Mouse (Mus musculus) hindbrain, embryonic 10.5 days (tissue): ENCODE results near the gene Siah1a. TPM values are rescaled to one million over a fixed set of nuclear protein-coding genes. Genes with fewer than 3 reads are reported as not detected.

Source experiments
- DNase-seq: peaks from one replicate; pipeline ENCODE4 v3.0.0-alpha.2; 2017; ENCODE audit warnings: low spot score
- H3K27ac ChIP-seq: fragments of 300-500 bp; sonication (generic); 2 replicates; pipeline ENCODE4 v1.5.1; 2016; ENCODE audit warnings: mild to moderate bottlenecking, moderate library complexity
- H3K27me3 ChIP-seq: fragments of 300-500 bp; sonication (generic); 2 replicates; pipeline ENCODE4 v1.6.1; 2016; ENCODE audit warnings: mild to moderate bottlenecking; ENCODE audit not compliant: poor library complexity, insufficient read depth, severe bottlenecking
- H3K36me3 ChIP-seq: fragments of 300-500 bp; sonication (generic); 2 replicates; pipeline ENCODE4 v1.6.1; 2016; ENCODE audit warnings: mild to moderate bottlenecking, moderate library complexity
- H3K4me1 ChIP-seq: fragments of 300-500 bp; sonication (generic); replicated peaks from 2 replicates; pipeline ENCODE4 v1.6.1; 2016; ENCODE audit warnings: mild to moderate bottlenecking
- H3K4me3 ChIP-seq: fragments of 300-500 bp; sonication (generic); 2 replicates; pipeline ENCODE4 v1.5.1; 2016; ENCODE audit warnings: mild to moderate bottlenecking, moderate library complexity
- H3K9me3 ChIP-seq: fragments of 300-500 bp; sonication (generic); 2 replicates; pipeline ENCODE4 v1.6.1; 2016; ENCODE audit warnings: mild to moderate bottlenecking, moderate library complexity
- WGBS: fragments of 180-500 bp; shearing (Covaris S2); methylation state at CpG from one replicate; pipeline ENCODE4 v1.1.7; 2016; 5-methylcytosine and 5-hydroxymethylcytosine counted together
- polyA plus RNA-seq: library from polyadenylated mRNA; unstranded; fragments of >200 nt; fragmentation: Nextera tagmentation; extraction: Ambion mirVana; gene quantifications from 2 replicates; pipeline ENCODE4 v1.2.1, GENCODE M21; 2016

Gene Siah1a
- polyA plus RNA-seq, 1 experiment from 2014 or later, result 57.1 TPM

DNA sequence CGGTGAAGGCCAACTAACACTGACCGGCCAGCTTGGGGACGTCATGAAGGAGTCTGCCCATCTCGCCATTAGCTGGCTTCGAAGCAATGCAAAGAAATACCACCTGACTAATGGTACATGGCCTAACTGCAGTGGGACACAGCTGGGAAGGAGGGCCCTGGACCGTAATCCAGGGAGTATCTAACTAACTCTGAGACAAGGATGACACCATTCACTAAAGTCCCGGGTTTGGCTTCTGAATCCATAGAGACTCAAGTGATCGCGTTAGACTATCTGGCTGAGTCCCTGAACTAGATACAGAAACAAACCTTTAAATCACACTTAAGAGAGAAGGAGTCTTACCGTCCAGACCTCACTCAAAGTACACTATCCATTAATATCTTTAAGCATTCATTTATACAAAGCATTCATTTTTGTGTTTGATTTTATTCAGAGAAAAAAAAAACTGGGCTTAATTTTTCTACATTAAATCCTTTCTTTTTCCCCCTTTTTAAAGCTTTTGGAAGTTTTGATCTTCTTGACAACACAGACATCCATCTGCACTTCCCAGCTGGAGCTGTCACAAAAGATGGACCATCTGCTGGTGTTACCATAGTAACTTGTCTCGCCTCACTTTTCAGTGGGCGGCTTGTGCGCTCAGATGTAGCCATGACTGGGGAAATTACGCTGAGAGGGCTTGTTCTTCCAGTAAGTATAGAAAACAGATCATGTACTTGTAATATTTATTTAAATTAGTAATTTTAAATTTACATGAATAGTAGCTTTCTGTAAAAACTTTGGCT lies 32.1 kb downstream of the Siah1a start:
- H3K4me1 ChIP-seq, result peaks cover 19% of the 10 kb centered on the region
- H3K27me3 ChIP-seq, result no peaks in the 10 kb centered on the region
- H3K36me3 ChIP-seq, result peaks cover 55% of the 10 kb centered on the region
- peak; percentile 59 for DNase-seq
- H3K9me3 ChIP-seq, result no peaks in the 10 kb centered on the region
- peak overlapping the region; percentile 73 for H3K27ac ChIP-seq
- H3K4me3 ChIP-seq, result no peak overlapping the region
- 62% methylated on average over 14 of the region's 14 CpGs for WGBS

DNA sequence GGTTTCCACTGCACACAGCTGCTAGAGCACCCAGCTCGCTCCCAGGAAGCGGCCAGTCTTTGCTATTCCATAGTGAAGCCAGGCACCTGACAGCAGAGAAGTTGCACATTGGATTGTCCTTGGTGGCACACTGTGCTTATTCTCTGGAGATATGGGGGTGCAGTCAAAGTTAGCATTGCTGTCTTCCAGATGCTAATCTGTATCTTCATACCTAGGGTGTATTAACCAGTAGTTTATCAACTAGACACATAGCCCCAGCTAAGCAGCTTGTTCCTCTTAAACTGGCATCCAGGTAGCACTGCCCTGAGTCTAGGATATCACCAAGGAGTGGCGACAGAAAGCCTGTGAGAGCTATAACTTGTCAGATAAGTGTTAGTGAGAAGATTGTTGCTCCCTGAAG lies 33.1 kb downstream of the Siah1a start:
- no peaks in the 10 kb centered on the region for H3K27me3 ChIP-seq
- peak overlapping the region; percentile 73; the same call in 1 of the 2 replicates for H3K27ac ChIP-seq
- no peak for DNase-seq
- peaks cover 19% of the 10 kb centered on the region for H3K4me1 ChIP-seq
- 97% methylated on average over 3 of the region's 3 CpGs for WGBS
- H3K9me3 ChIP-seq, result no peaks in the 10 kb centered on the region
- no peak overlapping the region for H3K4me3 ChIP-seq
- peaks cover 48% of the 10 kb centered on the region for H3K36me3 ChIP-seq

DNA sequence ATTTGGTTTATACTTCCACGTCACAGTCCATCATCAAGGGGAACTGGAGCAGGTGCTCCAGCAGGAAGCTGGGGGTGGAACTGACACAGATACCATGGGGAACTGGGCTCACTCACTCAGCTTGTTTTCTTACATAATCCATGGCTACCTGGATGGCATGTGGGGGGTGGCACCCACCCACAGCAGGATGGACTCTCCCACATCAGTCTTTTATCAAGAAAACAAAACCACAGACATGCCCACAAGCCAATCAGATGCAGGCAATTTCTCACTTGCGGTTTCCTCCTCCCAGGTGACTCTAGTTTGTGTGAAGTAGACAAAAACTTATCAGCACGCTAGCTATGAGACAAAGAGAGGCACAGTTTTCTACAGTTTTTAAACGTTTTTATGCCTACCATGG lies 37.9 kb downstream of the Siah1a start:
- no peaks in the 10 kb centered on the region for H3K9me3 ChIP-seq
- 73% methylated on average over 4 of the region's 4 CpGs for WGBS
- H3K27ac ChIP-seq, result no peak overlapping the region

DNA sequence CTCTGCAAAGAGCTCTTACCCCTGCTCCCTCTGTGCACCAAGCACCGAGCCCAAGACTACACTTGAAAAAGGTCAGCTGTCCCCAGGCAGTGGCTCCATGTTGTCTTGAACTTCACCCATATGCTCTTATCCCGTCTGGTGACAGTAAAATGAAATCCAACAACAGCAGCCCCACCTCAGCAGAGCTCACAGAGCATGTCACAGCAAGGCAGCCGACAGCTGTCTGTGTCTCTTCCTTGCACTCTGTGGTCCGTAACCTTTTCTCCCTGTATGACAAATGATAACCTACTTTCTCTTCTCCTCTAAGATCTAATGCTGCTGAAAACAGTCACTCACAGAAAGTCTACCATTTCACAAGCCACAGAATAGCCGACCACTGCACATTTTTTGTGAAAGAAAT lies 39.0 kb downstream of the Siah1a start:
- DNase-seq, result no peak
- WGBS, result 85% methylated on average over 5 of the region's 5 CpGs
- H3K36me3 ChIP-seq, result peaks cover 24% of the 10 kb centered on the region

More for the DNA sequence above, 37.9 kb downstream of the Siah1a start:
- no peak for DNase-seq
- Histone ChIP-seq H3K4me3 (no peak overlapping the region), H3K27me3 (no peaks in the 10 kb centered on the region), H3K36me3 (peaks cover 24% of the 10 kb centered on the region), H3K4me1 (0 out of 2 replicates have a peak, but pooled peaks cover 3% of the 10 kb centered on the region)

DNA sequence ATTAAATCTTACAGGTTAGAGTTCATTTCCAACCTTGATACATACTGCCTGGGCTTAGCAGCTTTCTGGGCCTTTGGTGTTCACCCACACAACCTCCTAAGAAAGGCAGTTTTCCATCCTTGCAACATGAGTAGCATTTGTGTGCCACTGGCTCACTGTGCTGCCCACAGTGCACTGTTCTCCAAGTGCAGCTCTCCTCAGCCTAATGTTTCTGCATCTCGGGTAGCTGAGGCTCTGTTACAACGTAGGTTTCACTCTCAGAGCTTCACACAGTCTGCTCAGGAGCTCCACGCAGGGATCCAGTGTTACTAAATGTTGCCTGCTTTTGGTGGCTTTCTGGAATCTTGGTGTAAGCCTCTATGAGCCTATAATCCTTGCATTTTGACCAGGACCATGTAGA lies 40.4 kb downstream of the Siah1a start:
- 81% methylated on average over 3 of the region's 3 CpGs for WGBS
- no peak for DNase-seq
- no peaks in the 10 kb centered on the region for H3K27me3 ChIP-seq
- H3K9me3 ChIP-seq, result no peaks in the 10 kb centered on the region
- H3K36me3 ChIP-seq, result peaks cover 19% of the 10 kb centered on the region
- H3K4me3 ChIP-seq, result no peak overlapping the region
- H3K4me1 ChIP-seq, result no peaks in the 10 kb centered on the region
- H3K27ac ChIP-seq, result no peak overlapping the region

More for the DNA sequence above, 39.0 kb downstream of the Siah1a start:
- H3K9me3 ChIP-seq, result no peaks in the 10 kb centered on the region
- H3K27ac ChIP-seq, result no peak overlapping the region
- H3K4me3 ChIP-seq, result no peak overlapping the region
- no peaks in the 10 kb centered on the region for H3K4me1 ChIP-seq
- H3K27me3 ChIP-seq, result no peaks in the 10 kb centered on the region

DNA sequence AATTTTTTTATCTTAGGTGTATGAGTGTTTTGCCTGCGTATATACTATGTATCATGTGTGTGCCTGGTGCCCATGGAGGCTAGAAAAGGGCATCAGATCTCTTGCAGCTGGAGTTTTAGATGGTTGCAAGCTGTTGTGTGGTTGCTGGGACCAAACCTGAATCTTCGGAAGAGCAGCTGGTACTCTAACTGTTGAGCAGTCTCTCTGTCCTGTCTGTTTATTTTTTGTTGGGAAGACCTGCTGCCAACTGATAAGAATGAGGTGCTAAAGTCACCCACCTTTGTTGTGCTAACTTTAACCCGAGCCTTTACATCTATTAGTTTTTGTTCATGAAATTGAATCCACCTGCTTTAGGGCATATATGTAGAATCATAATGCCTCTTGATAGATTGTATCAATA lies 43.3 kb downstream of the Siah1a start:
- no peaks in the 10 kb centered on the region for H3K9me3 ChIP-seq
- 85% methylated on average over 3 of the region's 3 CpGs for WGBS
- H3K4me3 ChIP-seq, result no peak overlapping the region
- H3K27ac ChIP-seq, result no peak overlapping the region
- no peaks in the 10 kb centered on the region for H3K4me1 ChIP-seq
- no peaks in the 10 kb centered on the region for H3K27me3 ChIP-seq
- 0 out of 2 replicates have a peak, but pooled peaks cover 6% of the 10 kb centered on the region for H3K36me3 ChIP-seq
- no peak for DNase-seq

DNA sequence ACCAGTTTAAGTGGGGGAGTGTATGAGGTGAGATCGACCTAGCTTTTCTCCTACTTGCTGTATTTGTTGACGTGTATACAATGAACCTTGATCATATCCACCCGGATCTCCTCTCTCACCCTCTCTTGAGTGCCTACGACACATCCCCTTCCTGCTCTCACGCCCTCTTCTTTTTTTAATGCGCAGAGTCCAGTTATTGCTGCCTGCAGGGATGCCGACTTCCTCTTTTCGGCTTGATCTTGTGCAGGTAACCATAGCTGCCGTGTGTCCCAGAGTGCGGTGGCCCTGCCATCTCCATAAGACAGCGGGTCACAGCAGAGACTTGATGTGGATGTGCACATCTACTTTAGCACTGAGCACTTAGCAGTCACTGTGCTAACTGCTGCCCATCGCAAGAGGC lies 46.3 kb downstream of the Siah1a start:
- Histone ChIP-seq H3K4me3 (no peak overlapping the region), H3K9me3 (no peaks in the 10 kb centered on the region), H3K27me3 (no peaks in the 10 kb centered on the region), H3K36me3 (0 out of 2 replicates have a peak, but pooled peaks cover 4% of the 10 kb centered on the region), H3K4me1 (no peaks in the 10 kb centered on the region), H3K27ac (no peak overlapping the region)
- DNase-seq, result no peak
- WGBS, result 91% methylated on average over 12 of the region's 12 CpGs

DNA sequence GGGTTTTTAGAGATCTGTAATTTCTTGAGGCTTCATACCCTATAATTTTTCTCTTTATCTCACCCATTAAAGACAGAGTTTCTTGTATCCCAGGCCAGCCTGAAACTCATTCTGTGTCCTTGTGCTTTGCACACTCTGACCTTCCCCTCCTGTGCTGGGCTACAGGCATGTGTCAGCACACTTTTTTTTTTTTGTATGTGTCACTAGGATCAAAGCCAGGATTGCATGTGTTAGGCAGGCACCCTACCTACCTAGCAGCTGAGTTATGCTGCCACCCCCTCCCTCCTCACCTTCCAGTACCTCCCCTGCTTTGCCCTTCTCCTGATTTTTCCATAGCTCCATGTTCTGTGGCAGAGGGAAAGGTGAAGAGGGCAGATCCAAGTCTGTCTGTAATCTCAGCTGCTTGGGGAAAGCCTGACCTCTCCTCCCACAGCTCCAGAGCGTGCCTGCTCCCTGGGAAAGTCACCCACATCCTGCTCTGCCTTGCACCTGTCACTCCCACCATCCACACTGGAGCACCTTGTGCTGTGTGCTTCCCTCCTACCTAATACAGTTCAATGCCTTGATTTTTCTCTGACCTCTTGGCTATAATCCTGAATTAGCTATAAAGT lies 46.8 kb downstream of the Siah1a start:
- Histone ChIP-seq H3K9me3 (no peaks in the 10 kb centered on the region), H3K27me3 (no peaks in the 10 kb centered on the region), H3K4me3 (no peak overlapping the region), H3K27ac (no peak overlapping the region), H3K36me3 (0 out of 2 replicates have a peak, but pooled peaks cover 4% of the 10 kb centered on the region), H3K4me1 (no peaks in the 10 kb centered on the region)
- DNase-seq, result no peak
- 76% methylated on average over 1 of the region's 1 CpGs for WGBS

DNA sequence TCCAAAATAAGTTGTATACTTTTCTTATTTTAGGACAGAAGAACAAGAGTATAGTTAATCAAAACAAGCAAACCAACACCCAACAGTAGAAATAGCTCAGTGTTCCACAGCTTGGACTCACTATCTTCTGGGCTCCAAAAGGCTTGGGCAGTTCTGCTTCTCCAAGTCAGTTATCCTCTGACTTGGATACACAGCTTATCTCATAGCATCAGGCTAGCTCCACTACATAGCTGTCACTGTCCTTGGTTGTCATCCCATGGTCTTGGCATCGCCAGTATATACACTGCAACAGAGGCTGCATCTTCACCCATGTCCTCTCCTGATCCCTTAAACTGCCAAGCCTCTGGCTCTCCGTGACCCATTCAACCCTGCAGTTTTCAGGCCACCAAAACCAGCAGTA lies 50.0 kb downstream of the Siah1a start:
- no peak for DNase-seq
- Histone ChIP-seq H3K27me3 (no peaks in the 10 kb centered on the region), H3K27ac (no peak overlapping the region), H3K4me3 (no peak overlapping the region), H3K4me1 (no peaks in the 10 kb centered on the region), H3K9me3 (no peaks in the 10 kb centered on the region), H3K36me3 (0 out of 2 replicates have a peak, but pooled peaks cover 3% of the 10 kb centered on the region)
- WGBS, result 93% methylated on average over 2 of the region's 2 CpGs

DNA sequence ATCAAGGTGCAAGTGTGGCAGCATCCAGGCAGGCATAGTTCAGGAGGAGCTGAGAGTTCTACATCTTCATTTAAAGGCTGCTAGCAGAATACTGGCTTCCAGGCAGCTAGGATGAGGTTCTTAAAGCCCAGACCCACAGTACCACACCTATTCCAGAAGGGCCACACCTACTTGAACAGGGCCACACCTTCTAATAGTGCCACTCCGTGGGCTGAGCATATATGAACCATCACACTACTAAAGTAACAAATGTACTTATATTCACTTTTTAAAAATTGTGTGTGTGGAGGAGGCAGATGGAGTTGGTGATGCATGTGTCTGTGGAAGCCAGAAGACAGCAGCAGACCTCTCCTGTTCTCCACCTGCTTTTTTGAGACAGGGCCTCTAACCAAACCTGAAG lies 51.7 kb downstream of the Siah1a start:
- Histone ChIP-seq H3K9me3 (no peaks in the 10 kb centered on the region), H3K36me3 (peaks cover 3% of the 10 kb centered on the region; the same call in 1 of the 2 replicates), H3K27ac (no peak overlapping the region), H3K4me3 (no peak overlapping the region), H3K27me3 (no peaks in the 10 kb centered on the region), H3K4me1 (no peaks in the 10 kb centered on the region)
- DNase-seq, result no peak
- WGBS, result 84% methylated on average over 1 of the region's 1 CpGs

DNA sequence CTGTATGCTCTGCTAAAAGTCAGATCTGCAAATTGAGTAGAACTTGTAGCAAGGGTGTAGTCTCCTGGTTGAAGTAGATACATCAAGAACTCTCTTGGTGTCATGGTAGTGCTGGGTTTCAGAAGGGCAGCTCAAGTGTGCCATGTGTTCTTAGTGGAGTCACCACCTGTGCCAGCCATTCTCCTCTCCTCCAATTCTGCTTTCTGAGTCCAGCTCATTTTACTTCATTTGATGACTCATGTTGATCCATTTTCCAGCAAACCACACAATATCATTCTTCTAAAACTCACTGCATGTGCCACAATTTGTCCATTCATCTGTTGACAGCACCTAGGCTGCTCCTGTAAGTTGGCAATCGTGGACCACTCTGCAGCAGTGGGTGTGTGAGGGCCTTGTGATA lies 53.6 kb downstream of the Siah1a start:
- Histone ChIP-seq H3K4me1 (no peaks in the 10 kb centered on the region), H3K4me3 (no peak overlapping the region), H3K36me3 (peaks cover 5% of the 10 kb centered on the region; the same call in 1 of the 2 replicates), H3K27ac (no peak overlapping the region), H3K9me3 (no peaks in the 10 kb centered on the region), H3K27me3 (no peaks in the 10 kb centered on the region)
- no peak for DNase-seq
- WGBS, result 93% methylated on average over 1 of the region's 1 CpGs

DNA sequence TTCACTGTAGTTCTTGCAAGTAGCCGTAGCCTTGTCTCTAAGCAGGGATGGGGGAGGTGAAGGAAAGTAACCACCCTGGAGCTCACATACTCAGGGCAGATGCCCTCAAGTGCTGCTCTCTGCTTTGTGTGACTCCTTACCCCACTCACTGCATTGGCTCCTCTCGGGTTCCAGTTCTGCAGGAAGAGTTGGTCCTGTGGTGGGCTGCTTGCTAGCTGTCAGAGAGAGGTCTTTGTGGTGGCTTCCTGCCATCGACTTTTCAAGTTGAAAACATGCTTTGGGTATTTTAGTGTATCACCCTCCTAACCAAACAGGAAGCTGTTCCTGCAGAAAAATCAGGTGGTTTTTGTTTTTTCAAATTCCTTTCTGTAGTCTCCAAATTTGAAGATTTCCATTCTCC lies 59.1 kb downstream of the Siah1a start:
- WGBS, result 75% methylated on average over 3 of the region's 3 CpGs
- peaks cover 10% of the 10 kb centered on the region; the same call in 1 of the 2 replicates for H3K36me3 ChIP-seq
- no peak overlapping the region for H3K27ac ChIP-seq
- no peak overlapping the region for H3K4me3 ChIP-seq
- DNase-seq, result no peak
- no peaks in the 10 kb centered on the region for H3K27me3 ChIP-seq
- H3K4me1 ChIP-seq, result no peaks in the 10 kb centered on the region
- H3K9me3 ChIP-seq, result no peaks in the 10 kb centered on the region
